Mouse (Mus musculus): ENCODE measurements around the gene Rab3gap2.

Rab3gap2 gene

DNA sequence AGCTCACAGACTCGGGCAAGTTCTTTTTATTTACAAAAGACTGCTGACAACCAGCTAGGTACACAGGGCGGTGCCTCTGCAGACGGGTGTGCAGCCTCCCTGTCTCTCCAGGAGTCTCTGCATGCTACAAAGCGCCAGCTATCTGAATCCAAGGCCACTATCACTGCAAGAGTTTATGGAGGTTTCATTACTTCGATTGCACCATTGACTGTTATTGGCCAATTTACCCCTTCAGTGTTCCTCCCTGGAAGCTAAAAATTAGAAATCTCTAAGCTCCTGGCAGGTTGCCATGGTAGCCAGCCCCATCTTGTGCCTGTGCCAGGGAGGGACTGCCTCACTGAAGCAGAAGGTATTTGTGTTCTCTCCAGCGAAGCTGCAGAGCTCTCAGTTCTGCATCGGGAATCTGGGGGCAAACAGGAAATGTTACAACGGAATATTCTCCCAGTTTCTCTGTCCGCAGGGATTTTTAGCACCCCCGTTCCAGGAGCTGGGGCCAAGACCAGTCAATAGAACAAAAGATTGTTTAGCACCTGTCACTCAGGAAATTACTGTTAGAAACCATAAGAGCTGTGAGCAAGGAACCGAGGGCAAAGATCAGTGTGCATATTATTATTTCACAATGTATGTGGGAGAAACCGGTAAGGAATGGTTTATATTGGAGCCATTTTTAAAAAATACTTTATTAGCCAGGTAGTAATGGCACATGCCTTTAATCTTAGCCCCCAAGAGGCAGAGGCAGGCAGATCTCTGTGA, 49.4 kb downstream of the Rab3gap2 start:
- no peak for TF ChIP-seq GATA4 (IDR thresholded peaks at IDR 0.05; ENCODE audit: insufficient replicate concordance, low read length)

GRCm38 (mm10) chr1:185255336-185255735, 51.4 kb downstream of the Rab3gap2 start:
- no peak for TF ChIP-seq GATA4 (IDR thresholded peaks at IDR 0.05; ENCODE audit: insufficient replicate concordance, low read length)

DNA sequence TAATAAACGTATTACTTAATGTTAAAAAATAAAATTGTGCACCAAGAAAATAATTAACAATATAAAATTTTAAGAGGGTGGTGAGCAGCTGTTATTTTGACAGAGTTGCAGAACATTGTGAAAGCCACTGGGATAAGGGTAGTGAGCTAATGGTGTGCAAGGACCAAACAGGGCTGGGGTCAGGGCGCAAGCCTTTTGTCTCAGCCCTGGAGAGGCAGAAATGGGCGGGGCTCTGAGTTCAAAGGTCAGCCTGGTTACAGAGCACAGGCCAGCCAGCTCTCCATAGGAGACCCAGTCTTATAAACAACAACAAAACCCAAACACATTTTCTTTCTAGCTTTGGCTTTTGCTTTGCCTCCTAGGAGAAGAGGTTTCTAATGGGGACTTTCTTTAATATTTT, 52.8 kb downstream of the Rab3gap2 start:
- no peak for TF ChIP-seq GATA4 (IDR thresholded peaks at IDR 0.05; ENCODE audit: insufficient replicate concordance, low read length)

DNA sequence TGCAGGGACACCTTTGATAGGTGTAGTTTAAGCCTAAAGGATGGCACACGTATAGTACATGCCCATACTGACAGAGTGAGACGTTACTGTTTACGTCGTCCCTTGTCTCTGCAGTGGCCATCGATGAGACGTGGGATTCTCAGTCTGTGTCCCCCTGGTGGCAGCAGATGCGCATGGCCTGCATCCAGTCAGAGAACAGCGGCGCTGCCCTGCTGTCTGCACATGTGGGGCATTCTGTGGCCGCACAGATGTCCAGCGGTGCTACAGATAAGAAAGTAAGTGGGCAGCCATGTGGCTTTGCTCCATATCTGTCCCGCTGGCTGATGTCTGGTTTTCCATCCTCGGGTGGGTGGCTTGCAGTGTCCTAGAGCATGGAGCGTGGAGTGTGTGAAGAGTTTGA, 58.6 kb downstream of the Rab3gap2 start:
- TF ChIP-seq GATA4 (IDR thresholded peaks at IDR 0.05; ENCODE audit: insufficient replicate concordance, low read length), result no peak

- TF ChIP-seq GATA4 (IDR thresholded peaks at IDR 0.05; ENCODE audit: insufficient replicate concordance, low read length), result no peak
Measured at GRCm38 (mm10) chr1:185268675-185269074, 64.8 kb downstream of the Rab3gap2 start.

DNA sequence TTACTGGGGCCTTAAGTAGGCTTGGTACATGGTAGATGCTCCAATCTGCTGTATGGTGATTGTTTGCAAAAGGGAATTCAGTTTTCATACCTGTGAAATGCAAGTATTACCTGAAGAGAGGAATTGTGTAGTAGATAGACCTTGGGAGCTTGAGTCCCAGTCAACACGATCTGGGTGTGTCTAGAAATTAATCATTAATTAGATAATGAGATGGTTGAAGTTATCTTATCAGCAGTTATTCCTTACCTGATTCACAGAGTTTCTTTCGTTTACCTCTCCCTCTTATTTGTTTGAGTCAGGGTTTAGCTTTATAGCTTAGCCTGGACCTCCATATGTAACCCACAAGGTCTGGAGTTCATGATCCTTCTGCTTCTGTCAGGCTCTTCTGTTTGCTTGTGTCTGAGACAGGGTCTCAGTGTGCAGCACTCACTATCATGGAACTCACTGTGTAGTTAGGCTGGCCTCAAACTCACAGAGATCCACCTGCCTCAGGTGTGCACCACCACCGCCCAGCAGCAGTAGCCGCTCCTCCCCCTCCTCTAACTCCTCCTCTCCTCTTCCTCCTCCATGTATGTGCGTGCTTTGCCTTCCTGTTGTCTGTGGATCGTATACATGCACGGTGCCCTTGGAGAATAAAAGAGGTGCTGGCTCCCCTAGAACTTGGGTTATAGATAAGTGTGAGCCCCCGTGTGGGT, 66.6 kb downstream of the Rab3gap2 start:
- TF ChIP-seq GATA4 (IDR thresholded peaks at IDR 0.05; ENCODE audit: insufficient replicate concordance, low read length), result no peak

GRCm38 (mm10) chr1:185271373-185271772, 67.5 kb downstream of the Rab3gap2 start:
- no peak for TF ChIP-seq GATA4 (IDR thresholded peaks at IDR 0.05; ENCODE audit: insufficient replicate concordance, low read length)

GRCm38 (mm10) chr1:185274819-185275545, 71.1 kb downstream of the Rab3gap2 start:
- no peak for TF ChIP-seq GATA4 (IDR thresholded peaks at IDR 0.05; ENCODE audit: insufficient replicate concordance, low read length)

DNA sequence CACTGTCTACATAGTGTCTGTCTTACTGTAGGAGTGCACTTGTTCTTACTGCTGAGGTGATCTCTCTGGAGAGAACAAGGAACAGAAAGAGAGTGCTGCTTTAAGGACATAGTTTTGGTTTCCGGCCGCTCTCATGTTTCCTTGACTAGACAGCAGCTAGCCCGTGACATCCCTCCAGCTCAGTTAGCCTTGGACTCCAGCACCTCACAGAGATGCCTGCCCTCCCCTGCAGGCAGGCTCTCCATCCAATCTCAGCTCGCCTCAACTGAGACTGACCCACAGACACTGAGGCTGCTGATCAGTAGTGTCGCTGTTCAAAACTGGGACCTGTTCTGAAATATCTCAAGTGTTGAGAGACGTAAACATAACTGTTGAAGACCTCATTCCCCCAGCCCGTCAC, 72.1 kb downstream of the Rab3gap2 start:
- no peak for TF ChIP-seq GATA4 (IDR thresholded peaks at IDR 0.05; ENCODE audit: insufficient replicate concordance, low read length)

- TF ChIP-seq GATA4 (IDR thresholded peaks at IDR 0.05; ENCODE audit: insufficient replicate concordance, low read length), result 0 out of 2 replicates have a peak, but pooled peaks have one; percentile 42
Measured at GRCm38 (mm10) chr1:185277022-185277421, 73.1 kb downstream of the Rab3gap2 start.

- no peak; the same call in 1 of the 2 replicates for TF ChIP-seq GATA4 (IDR thresholded peaks at IDR 0.05; ENCODE audit: insufficient replicate concordance, low read length)
Measured at GRCm38 (mm10) chr1:185279288-185279687, 75.4 kb downstream of the Rab3gap2 start.

- no peak for TF ChIP-seq GATA4 (IDR thresholded peaks at IDR 0.05; ENCODE audit: insufficient replicate concordance, low read length)
Measured at GRCm38 (mm10) chr1:185280616-185281015, 76.7 kb downstream of the Rab3gap2 start.

DNA sequence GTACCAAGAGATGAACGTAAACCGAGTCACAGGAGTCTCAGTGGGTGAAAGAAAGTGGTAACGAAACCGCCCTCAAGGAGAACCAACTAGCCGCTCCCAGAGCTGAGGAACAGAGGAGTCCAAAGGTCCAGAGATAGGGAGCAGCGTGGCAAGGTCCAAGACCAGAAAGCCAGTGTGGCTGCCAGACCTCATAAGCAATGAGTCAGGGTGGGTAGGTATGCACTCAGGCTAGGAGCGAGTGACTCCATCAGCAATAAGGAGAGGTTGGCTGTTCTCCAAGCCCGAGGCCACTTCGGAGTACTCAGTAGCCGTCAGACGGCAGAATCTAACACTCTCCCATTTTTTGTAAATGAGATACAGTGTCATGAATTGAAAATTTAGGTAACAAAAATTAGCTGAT, 78.9 kb downstream of the Rab3gap2 start:
- TF ChIP-seq GATA4 (IDR thresholded peaks at IDR 0.05; ENCODE audit: insufficient replicate concordance, low read length), result no peak

DNA sequence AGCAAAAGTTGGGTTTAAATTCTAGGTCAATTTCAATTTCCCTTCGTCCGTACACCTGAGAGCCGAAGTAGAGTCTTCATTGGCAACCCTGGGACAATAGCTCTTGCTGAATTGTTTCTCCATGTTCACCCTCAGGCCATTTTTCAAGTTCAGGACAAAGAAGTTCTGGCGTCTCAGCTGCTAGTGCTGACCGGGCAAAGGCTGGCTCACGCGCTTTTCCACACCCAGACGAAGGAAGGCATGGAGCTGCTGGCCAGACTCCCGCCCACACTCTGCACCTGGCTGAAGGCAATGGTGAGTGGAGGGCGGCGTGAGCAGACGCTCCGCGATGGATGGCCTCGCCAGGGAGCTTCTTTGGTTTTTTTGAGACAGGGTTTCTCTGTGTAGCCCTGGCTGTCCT, 79.3 kb downstream of the Rab3gap2 start:
- no peak for TF ChIP-seq GATA4 (IDR thresholded peaks at IDR 0.05; ENCODE audit: insufficient replicate concordance, low read length)

- no peak for TF ChIP-seq GATA4 (IDR thresholded peaks at IDR 0.05; ENCODE audit: insufficient replicate concordance, low read length)
Measured at GRCm38 (mm10) chr1:185284740-185285139, 80.8 kb downstream of the Rab3gap2 start.

DNA sequence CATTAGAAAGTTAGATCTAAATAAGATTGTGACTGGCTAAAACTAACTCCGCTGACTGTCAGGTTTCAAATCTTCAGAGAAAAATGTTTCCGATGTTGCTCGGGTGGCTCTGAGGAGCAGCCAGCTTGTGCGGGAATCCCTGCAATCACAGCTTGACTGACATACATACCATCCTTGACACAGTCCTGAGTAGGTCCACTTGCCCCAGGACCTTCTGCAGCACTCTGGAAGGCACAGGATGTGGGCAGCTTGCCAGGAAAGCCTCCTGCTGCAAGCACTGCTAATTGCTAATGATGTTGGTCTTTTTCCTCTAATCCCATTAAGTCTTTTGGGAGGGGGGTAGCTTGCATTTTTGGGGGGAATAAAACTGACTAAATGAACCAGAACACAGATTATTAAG, 81.3 kb downstream of the Rab3gap2 start:
- TF ChIP-seq GATA4 (IDR thresholded peaks at IDR 0.05; ENCODE audit: insufficient replicate concordance, low read length), result no peak
